Mouse (Mus musculus) liver, embryonic 15.5 days (tissue): Measurements from ENCODE around the gene Bag5. TPM values are rescaled to one million over a fixed set of nuclear protein-coding genes. Genes with fewer than 3 reads are reported as not detected.

ENCODE experiments used
- ATAC-seq: fragments of 200-750 bp; cut with Nextera tagmentation; 2 replicates; pipeline ENCODE4 v1.8.0; 2017; ENCODE audit warnings: moderate number of reproducible peaks, mild to moderate bottlenecking, moderate library complexity; ENCODE audit not compliant: insufficient read depth
- H3K27ac ChIP-seq: fragments of 300-500 bp; sonication (generic); replicated peaks from 2 replicates; pipeline ENCODE4 v1.5.1; 2015; ENCODE audit warnings: mild to moderate bottlenecking, inconsistent platforms
- H3K27me3 ChIP-seq: fragments of 300-500 bp; sonication (generic); 2 replicates; pipeline ENCODE4 v1.6.1; 2015; ENCODE audit warnings: mild to moderate bottlenecking, inconsistent platforms
- H3K36me3 ChIP-seq: fragments of 300-500 bp; sonication (generic); replicated peaks from 2 replicates; pipeline ENCODE4 v1.6.1; 2015; ENCODE audit warnings: moderate library complexity, mild to moderate bottlenecking, inconsistent platforms
- H3K4me1 ChIP-seq: fragments of 300-500 bp; sonication (generic); replicated peaks from 2 replicates; pipeline ENCODE4 v1.6.1; 2015; ENCODE audit warnings: inconsistent platforms
- H3K4me2 ChIP-seq: fragments of 300-500 bp; sonication (generic); 2 replicates; pipeline ENCODE4 v1.6.1; 2015; ENCODE audit warnings: moderate library complexity, mild to moderate bottlenecking, inconsistent platforms
- H3K4me3 ChIP-seq: fragments of 300-500 bp; sonication (generic); replicated peaks from 2 replicates; pipeline ENCODE4 v1.5.1; 2015; ENCODE audit warnings: mild to moderate bottlenecking, inconsistent platforms
- H3K9ac ChIP-seq: fragments of 300-500 bp; sonication (generic); 2 replicates; pipeline ENCODE4 v1.6.1; 2015; ENCODE audit warnings: moderate library complexity, mild to moderate bottlenecking, inconsistent platforms
- H3K9me3 ChIP-seq: fragments of 300-500 bp; sonication (generic); replicated peaks from 2 replicates; pipeline ENCODE4 v1.6.1; 2016; ENCODE audit warnings: inconsistent platforms
- WGBS: fragments of 180-500 bp; shearing (Covaris S2); methylation state at CpG from one replicate; pipeline ENCODE4 v1.1.7; 2015; ENCODE audit warnings: mixed read lengths; ENCODE audit not compliant: insufficient replicate concordance; 5-methylcytosine and 5-hydroxymethylcytosine counted together
- polyA plus RNA-seq: library from polyadenylated mRNA; unstranded; fragments of >200 nt; fragmentation: Nextera tagmentation; extraction: Ambion mirVana; gene quantifications from 2 replicates; pipeline ENCODE4 v1.2.1, GENCODE M21; 2015

The Bag5 gene
- polyA plus RNA-seq, 1 experiment from 2014 or later = 15.9 TPM

DNA sequence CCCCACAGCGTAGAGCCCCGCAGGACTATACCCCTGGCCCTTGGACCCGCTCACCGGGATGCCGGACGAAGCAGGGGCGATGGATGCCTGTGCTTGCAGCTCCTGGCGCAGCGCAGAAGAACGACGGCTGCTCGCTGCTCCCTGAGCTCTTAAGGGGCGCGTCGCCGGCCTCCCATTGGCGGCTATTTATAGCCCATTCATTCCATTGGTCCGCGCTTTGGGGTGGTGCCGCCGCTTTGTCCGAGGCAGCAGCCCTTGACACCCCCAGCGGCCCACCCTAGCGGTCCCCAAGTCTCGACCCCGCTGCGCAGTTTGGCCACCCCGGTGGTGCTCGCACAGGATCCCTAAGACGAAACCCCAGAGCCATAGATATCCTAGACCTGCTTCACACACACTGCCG, 40.9 kb downstream of the Bag5 start, which contains the start of gene Ckb:
Ckb (minus strand) TSS at position 163 of the 400 bp plus-strand sequence.
- H3K9ac ChIP-seq = no peak within 1 kb of the TSS

DNA sequence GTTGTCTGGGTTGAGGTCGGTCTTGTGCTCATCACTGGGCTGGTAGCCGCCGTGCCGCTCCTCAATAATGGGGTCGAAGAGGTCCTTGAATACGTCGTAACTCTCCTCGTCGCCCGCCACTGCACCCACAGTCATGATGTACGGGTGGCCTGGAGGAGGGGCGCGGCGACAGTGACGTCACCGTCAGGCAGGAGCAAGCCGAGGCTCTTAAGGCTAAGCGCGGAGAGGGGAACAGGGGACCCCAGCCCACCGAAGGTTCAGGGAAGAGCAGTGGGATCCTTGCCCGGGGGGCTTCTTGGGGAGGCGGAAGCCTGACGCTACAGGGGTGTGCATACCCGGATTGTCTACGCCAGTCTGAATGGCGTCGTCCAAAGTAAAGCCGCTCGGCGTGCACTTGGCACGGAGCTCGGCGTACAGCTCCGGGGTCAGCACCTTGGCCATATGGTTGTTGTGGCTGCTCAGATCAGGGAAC, 41.6 kb downstream of the Bag5 start:
- H3K9ac ChIP-seq = no peak overlapping the region
- no peak for ATAC-seq
- peaks cover 82% of the 10 kb centered on the region for H3K27me3 ChIP-seq
- under 1% methylated on average over 34 of the region's 34 CpGs for WGBS
- H3K36me3 ChIP-seq = no peaks in the 10 kb centered on the region
- no peaks in the 10 kb centered on the region for H3K9me3 ChIP-seq
- peaks cover 50% of the 10 kb centered on the region for H3K4me1 ChIP-seq
- no peak overlapping the region for H3K27ac ChIP-seq
- peak overlapping the region; percentile 47 for H3K4me3 ChIP-seq
- H3K4me2 ChIP-seq = peak overlapping the region; percentile 67

More for the DNA sequence above, 40.9 kb downstream of the Bag5 start, which contains the start of gene Ckb:
- no peaks in the 10 kb centered on the region for H3K36me3 ChIP-seq
- no peaks in the 10 kb centered on the region for H3K9me3 ChIP-seq
- H3K27me3 ChIP-seq = peaks cover 82% of the 10 kb centered on the region
- peak within 1 kb of the TSS; percentile 67 for H3K4me2 ChIP-seq
- H3K4me3 ChIP-seq = peak within 1 kb of the TSS; percentile 47
- WGBS = under 1% methylated on average over 31 of the region's 31 CpGs
- ATAC-seq = no peak
- H3K27ac ChIP-seq = no peak within 1 kb of the TSS
- peaks cover 52% of the 10 kb centered on the region for H3K4me1 ChIP-seq

DNA sequence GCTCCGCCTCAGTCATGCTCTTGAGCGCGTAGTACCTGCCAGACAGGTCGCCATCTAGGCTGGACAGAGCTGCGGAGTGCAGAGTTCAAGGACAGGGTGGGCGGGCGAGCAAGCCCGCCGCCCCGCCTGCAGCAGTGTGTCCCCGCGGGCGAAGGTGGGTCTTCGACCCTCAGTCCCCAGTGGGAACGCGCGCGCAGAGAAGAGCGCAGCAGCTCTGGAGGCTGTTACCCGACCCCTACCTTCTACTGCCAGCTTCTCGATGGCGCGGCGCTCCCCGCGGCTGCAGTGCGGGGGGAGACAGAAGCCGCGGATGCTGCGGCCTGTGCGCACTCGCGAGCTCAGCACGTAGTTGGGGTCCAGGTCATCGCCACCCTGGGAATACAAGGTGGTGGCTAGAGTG, 42.1 kb downstream of the Bag5 start:
- H3K9ac ChIP-seq = no peak overlapping the region
- no peak for ATAC-seq
- H3K36me3 ChIP-seq = no peaks in the 10 kb centered on the region
- H3K4me3 ChIP-seq = peak overlapping the region; percentile 47
- H3K4me1 ChIP-seq = peaks cover 50% of the 10 kb centered on the region
- H3K9me3 ChIP-seq = no peaks in the 10 kb centered on the region
- H3K27me3 ChIP-seq = peaks cover 82% of the 10 kb centered on the region
- no peak overlapping the region for H3K27ac ChIP-seq
- peak overlapping the region; percentile 67 for H3K4me2 ChIP-seq
- under 1% methylated on average over 35 of the region's 35 CpGs for WGBS

GRCm38 (mm10) chr12:111670371-111670971, 42.6 kb downstream of the Bag5 start:
- no peak overlapping the region for H3K27ac ChIP-seq
- ATAC-seq = no peak
- WGBS = 14% methylated on average over 29 of the region's 29 CpGs
- H3K27me3 ChIP-seq = peaks cover 77% of the 10 kb centered on the region
- H3K4me3 ChIP-seq = peak overlapping the region; percentile 47
- H3K9me3 ChIP-seq = no peaks in the 10 kb centered on the region
- H3K4me2 ChIP-seq = peak overlapping the region; percentile 67
- H3K4me1 ChIP-seq = peaks cover 49% of the 10 kb centered on the region
- H3K9ac ChIP-seq = no peak overlapping the region
- H3K36me3 ChIP-seq = no peaks in the 10 kb centered on the region

GRCm38 (mm10) chr12:111669961-111670360, 43.1 kb downstream of the Bag5 start:
- Histone ChIP-seq H3K27me3 (peaks cover 71% of the 10 kb centered on the region), H3K4me2 (no peak overlapping the region), H3K4me1 (peaks cover 44% of the 10 kb centered on the region), H3K9ac (no peak overlapping the region), H3K27ac (no peak overlapping the region), H3K36me3 (no peaks in the 10 kb centered on the region), H3K9me3 (no peaks in the 10 kb centered on the region), H3K4me3 (no peak overlapping the region)
- WGBS = 58% methylated on average over 8 of the region's 8 CpGs
- ATAC-seq = no peak

DNA sequence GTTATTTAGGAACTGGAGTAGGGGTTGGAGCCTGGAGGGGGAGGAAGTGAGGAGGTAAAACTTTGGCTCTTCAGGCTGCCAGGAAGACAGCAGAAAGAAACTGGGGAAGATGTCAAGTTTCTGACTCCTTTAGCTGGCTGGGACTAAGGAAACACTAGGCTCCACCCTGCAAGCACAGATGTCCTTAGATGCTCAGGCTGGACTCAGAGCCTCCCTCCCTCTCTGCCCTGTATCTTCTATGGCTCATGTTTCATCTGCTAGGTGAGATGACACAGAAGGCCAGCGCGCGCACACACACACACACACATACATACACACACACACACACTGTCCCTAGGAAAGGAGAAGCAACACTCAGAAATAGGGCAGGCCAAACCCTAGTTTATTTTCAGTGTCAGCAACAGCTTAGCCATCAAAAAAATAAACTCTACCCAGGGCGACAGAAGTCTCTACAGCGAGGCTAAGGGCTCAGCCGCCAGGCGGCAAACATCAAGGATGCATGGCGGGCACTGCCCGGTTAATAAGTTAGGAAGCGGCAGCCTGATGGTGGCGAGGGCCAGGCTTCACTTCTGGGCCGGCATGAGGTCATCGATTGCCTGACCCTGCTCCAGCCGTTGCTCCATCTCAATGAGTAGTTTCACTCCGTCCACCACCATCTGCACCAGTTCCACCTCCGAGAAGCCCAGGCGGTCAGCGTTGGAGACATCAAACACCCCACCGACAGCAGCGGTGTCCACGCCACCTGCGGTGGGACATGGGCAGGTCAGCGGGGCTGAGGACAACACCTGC, 43.9 kb downstream of the Bag5 start:
- peak; percentile 12; the same call in 1 of the 2 replicates for ATAC-seq
- no peak overlapping the region for H3K9ac ChIP-seq

DNA sequence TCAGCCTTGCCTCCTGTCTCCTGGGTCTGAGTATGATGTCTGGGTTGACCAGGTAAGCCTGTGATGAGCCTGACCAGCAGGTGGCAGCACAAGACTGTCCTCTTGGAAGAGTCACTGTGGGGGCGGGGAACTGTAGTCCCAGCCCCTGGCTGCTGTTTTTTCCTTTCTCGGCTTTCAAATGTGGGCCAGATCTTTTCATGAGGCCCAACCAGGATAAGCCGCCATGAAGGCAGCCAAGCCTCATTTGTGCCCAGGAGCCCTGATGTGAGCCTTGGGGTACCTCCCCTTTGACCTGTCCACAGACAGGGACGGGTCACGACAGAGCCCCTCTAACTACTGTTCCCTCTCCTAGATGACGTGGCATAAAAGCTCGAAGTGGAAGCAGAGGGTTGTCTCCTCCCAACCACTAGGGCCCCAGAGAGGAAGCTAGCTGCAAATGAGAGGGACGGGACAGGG, 44.6 kb downstream of the Bag5 start:
- peak overlapping the region; percentile 21 for H3K27ac ChIP-seq
- WGBS = under 1% methylated on average over 8 of the region's 8 CpGs

More for the DNA sequence above, 43.9 kb downstream of the Bag5 start:
- peaks cover 42% of the 10 kb centered on the region for H3K4me1 ChIP-seq
- 68% methylated on average over 23 of the region's 23 CpGs for WGBS
- no peak overlapping the region for H3K4me3 ChIP-seq
- peak overlapping the region; percentile 21 for H3K27ac ChIP-seq
- no peaks in the 10 kb centered on the region for H3K36me3 ChIP-seq
- H3K4me2 ChIP-seq = peak overlapping the region; percentile 56
- H3K9me3 ChIP-seq = no peaks in the 10 kb centered on the region
- peaks cover 65% of the 10 kb centered on the region for H3K27me3 ChIP-seq

DNA sequence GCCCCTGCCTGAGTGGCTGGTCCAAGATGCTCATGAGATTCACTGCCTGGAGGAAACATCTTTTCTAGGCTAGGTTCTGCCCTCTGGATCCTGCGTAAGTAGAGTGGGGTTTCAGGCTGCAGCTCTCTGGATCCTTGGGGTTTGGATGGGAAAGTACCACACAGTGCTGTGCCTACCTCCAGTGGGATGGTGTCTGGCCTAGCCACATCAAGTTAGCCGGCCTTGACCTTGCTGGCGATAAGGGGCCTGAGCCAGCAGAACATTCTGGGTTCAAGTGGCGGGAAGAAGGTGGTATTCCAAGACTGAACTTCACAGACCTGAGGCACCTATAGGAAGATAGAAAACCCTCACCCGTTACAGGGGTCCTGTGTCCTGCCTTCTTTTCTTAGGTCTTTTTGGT, 45.6 kb downstream of the Bag5 start:
- Histone ChIP-seq H3K9me3 (no peaks in the 10 kb centered on the region), H3K4me1 (peaks cover 40% of the 10 kb centered on the region), H3K27ac (no peak overlapping the region), H3K4me2 (no peak overlapping the region), H3K4me3 (no peak overlapping the region), H3K36me3 (no peaks in the 10 kb centered on the region), H3K9ac (no peak overlapping the region), H3K27me3 (peaks cover 47% of the 10 kb centered on the region)
- 77% methylated on average over 5 of the region's 5 CpGs for WGBS
- ATAC-seq = no peak

More for the DNA sequence above, 44.6 kb downstream of the Bag5 start:
- H3K4me3 ChIP-seq = 0 out of 2 replicates have a peak overlapping the region, but pooled peaks have one; percentile 15
- no peaks in the 10 kb centered on the region for H3K9me3 ChIP-seq
- H3K27me3 ChIP-seq = peaks cover 58% of the 10 kb centered on the region
- 0 out of 2 replicates have a peak overlapping the region, but pooled peaks have one; percentile 7 for H3K9ac ChIP-seq
- H3K4me1 ChIP-seq = peaks cover 42% of the 10 kb centered on the region
- no peaks in the 10 kb centered on the region for H3K36me3 ChIP-seq
- peak overlapping the region; percentile 56 for H3K4me2 ChIP-seq
- peak; percentile 57 for ATAC-seq

DNA sequence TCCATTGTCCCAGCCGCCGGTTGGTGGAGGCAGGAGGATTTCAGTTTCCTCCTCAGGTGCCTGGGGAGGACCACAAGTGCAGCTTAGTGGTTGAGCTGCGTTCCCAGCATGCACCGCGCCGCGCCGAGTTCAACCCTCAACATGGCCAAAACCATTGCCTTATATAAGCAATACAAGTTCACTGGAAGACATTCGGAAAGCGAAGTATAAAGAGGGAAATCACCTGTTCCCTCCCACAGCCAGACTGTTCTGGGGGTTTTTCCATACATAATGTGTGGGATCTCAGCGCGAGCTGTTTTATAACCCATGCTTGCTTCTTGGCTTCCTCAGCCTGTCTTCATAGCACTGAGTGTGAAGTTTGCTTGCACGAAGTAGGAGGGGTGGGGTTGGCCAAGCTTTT, 46.7 kb downstream of the Bag5 start:
- Histone ChIP-seq H3K4me1 (peaks cover 30% of the 10 kb centered on the region), H3K4me2 (no peak overlapping the region), H3K9ac (no peak overlapping the region), H3K27me3 (peaks cover 37% of the 10 kb centered on the region), H3K36me3 (no peaks in the 10 kb centered on the region), H3K4me3 (no peak overlapping the region), H3K27ac (no peak overlapping the region), H3K9me3 (no peaks in the 10 kb centered on the region)
- no peak for ATAC-seq
- 77% methylated on average over 13 of the region's 13 CpGs for WGBS

DNA sequence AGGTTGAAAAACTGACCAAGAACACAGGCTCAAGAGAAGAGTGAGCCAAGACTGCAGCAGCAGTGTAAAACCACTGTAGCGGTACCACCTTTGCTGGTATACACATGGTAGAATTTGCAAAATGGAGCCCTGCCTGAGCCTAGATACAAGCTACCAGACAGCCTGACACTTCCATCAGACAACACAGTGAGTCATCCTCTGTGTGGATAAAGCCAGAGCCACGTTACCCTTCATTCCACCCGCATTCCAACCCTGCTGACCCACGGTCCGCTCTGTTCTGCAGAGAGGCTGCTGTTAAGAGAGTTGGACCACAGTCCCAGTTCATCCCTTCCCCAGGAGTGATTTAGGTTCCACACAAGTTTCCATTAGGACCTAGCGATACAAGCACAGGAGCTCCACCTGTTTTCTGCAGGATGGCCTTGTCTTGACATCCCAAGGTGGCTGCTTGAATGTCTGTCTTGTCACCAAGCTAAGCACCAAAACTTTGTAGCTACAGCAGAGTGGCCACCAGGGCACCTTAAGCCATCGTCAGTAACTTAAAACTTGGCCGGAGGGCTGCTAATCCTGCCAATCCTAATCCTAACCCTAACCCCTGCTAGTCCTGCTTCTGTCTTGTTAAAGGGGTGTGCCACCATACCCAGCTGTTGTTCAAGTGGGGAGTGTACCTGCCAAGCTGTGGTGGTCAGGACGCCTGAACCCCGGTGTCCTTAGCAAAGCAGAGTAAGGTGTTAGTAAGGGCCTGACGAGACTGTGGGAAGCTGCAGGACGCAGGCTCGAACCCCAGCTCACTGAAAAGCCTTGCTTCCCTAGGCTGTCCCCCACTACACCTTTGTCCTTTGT, 47.8 kb downstream of the Bag5 start:
- H3K36me3 ChIP-seq = no peaks in the 10 kb centered on the region; the same call in 1 of the 2 replicates
- no peak for ATAC-seq
- H3K27ac ChIP-seq = no peak overlapping the region
- no peak overlapping the region for H3K9ac ChIP-seq
- H3K27me3 ChIP-seq = peaks cover 25% of the 10 kb centered on the region
- no peaks in the 10 kb centered on the region for H3K9me3 ChIP-seq
- H3K4me1 ChIP-seq = peaks cover 18% of the 10 kb centered on the region
- no peak overlapping the region for H3K4me2 ChIP-seq
- no peak overlapping the region for H3K4me3 ChIP-seq
- WGBS = 76% methylated on average over 13 of the region's 13 CpGs
